Mouse (Mus musculus) 3134 (cell line): ENCODE data around the gene Tbc1d2b.
A peak's percentile ranks its signal among the peaks of the same experiment; 100 is the strongest.

ENCODE experiments used
- DNase-seq: peaks from one replicate; pipeline ENCODE4 v3.0.0-alpha.2; 2011; ENCODE audit warnings: low spot score; ENCODE audit not compliant: insufficient read length; ENCODE audit errors: extremely low read depth

The Tbc1d2b gene

DNA sequence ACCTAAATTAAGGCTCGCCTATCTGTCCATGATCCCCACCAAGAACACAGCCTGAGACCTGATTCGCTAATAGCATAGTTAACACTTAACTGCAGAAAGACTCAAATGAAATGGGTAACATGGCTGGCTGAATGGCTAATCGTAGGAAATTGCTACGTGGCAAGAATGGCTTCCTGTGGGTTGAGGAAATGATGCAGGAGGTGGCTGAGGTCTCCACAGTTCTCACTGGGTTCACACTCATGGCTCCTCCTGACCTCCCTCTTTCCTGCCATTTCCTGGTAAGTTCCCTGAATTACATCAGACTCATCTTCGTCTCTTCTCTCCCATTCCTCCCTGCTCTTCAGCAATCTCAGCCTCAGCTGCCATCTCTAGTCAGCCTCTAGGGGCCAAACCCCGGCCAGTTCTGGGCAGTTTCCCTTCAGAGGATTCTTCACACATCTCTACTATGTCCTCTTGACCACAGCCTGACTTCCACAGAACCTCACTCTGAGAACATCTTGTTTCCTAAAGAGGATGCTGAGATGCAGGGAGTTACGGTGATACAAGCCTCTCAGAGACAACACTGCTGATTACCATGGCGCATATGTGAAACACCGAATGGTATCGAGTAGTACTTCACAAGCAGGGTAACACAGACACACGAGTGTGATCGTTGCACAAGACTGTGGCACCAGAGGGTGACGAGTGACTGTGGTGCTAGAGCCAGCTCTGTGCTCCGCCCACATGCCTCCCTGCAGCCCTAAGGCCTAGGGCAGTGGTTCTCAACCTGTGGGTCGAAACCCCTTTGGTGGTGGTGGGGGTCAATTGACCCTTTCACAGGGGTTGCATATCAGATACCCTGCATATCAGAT is 26.1 kb downstream of the Tbc1d2b start:
- DNase-seq, result no peak

DNA sequence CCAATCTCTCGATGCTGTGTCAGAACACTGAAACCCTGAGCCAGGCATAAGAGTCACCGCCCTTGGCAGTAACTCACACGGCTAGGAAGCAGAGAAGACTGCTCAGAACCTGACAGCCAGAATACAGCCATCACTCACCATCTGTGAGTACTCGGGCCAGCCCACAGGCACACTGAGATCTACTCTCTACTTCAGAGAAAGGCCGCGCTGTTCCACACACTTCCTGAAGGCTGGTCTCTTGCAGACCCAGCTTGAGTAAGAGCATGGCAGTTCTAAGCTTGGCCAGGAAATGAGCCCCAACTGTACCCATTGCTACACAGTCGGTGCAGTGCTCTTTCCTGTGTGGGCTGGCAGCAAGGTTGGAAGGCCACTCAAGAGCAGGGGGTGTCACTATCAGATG is 27.7 kb downstream of the Tbc1d2b start:
- no peak for DNase-seq

DNA sequence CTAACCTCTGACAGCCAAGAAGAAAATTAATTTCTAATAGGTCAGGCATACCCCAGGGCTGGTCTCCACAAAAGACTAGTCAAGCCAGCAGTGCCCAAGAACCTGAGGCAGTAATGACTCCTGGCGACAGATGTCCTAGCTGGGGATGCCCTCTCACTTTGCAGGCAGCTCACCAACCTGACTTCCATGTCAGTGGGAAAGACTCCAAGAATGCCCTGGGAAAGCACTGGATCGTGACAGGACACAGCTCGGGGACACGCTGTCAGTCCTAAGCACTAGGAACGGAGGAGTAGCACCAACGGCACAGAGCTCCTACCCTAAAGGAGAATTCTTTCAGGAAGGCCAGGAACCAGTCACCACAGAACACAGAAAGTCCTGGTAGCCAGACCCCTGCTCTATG is 28.3 kb downstream of the Tbc1d2b start:
- no peak for DNase-seq

DNA sequence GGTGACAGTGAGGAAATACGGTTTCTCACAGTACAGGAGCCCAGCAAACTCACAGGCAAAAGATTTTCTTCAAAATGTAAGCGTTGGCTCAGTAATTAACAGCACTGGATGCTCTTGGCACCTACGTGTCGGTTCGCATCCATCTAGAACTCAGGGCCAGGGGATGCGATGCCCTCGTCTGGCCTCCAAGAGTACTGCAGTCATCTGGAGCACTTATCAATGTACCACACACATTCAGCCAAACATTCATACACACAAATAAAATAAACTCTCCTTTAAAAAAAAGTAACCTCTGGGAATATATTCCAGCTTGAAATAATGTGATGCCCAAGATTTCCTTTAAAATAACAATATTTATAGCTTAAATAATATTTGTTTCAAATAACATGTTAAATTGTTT is 29.0 kb downstream of the Tbc1d2b start:
- no peak for DNase-seq

DNA sequence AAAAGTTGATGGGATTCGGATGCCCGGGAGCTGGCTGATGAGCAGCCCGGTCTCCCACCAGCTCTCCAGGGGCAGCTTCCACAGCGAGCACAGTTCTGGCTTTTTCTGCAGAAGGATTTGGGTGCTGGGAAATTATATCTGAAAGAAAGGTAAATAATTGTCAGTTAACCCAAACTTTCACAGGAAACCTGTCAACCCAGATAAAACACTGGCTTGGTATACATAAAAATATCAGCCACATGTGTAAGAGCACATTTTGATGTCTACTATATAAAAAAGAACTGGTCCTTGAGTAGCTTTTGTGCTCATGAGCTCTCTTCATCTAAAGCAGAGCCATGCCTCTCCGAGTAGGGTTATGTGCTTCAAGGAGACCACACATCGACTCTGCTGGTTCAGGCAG is 29.6 kb downstream of the Tbc1d2b start:
- DNase-seq, result no peak

DNA sequence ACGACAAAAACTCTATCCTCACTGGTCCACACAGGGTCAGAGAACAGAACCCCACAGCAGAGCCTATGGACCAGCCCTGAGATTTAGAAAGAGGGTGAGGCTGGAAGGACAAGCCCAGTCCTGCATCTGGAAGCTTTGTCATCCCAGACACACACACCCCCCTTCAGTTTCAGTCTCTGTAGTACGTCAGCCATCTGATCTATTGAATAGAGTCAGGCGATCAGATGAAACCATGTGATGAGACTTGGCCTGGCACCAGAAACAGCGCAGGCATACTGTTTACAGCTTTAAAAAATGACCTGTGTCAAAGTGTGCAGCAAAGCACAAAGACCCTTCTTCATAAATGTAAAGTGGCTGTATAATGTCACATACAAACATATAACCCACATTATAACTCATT is 30.0 kb downstream of the Tbc1d2b start:
- no peak for DNase-seq

DNA sequence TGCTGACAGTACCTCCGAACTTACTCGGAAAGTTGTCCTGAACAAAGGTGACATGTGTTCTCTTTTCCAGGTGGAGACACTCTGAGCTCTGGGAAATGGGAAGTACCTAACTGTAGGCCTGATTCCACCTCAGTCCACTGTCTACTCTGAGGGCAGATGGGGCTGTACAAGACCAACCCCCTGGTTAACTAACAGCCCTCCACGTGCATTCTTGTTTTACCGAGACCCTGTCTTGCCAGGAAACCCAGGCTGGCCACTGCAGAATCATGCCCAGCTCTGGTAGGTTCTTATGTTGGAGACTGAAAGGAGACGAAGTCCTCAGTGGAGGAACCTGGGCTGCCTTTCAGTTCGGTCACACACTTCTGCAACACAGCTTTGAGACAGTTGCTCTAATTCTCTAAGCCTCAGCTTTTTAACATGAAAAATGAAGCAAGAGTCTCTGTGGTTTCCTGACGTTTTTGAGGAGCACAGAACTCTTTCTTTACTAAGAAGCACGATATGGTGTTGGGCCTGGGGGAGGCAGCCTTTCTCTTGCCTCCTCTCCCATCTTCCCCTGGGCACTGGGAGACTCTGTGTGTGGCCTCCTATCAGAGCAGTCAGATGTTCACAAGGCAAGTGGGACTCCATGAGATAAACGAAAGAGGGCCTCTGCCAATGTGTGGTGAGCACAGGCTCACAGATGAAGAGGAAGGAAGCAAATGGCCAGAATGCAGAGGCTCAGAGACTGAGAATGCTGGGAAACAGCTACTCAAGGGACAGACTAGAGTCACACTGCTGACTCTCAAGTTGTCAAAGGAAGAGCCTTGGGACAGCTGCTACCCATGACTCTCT is 33.2 kb downstream of the Tbc1d2b start:
- no peak for DNase-seq

DNA sequence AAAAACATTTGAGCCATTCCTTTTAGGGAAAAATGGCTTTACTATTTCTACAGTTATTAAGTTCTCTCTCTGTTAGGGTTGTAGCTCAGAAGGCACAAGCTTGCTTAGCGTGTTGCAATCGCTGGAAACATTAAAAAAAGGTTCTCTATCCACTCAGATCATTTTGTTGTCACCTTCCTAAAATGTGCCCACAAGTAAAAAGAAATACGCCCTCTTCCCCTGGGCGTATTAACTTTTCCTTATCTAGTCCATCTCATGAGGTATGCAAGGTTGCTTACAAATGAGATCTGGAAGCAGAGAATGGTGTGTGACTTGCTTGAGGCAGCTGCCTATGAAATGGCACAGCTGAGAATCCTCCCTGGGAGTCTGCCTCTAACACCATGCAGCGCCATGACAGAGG is 33.8 kb downstream of the Tbc1d2b start:
- no peak for DNase-seq

DNA sequence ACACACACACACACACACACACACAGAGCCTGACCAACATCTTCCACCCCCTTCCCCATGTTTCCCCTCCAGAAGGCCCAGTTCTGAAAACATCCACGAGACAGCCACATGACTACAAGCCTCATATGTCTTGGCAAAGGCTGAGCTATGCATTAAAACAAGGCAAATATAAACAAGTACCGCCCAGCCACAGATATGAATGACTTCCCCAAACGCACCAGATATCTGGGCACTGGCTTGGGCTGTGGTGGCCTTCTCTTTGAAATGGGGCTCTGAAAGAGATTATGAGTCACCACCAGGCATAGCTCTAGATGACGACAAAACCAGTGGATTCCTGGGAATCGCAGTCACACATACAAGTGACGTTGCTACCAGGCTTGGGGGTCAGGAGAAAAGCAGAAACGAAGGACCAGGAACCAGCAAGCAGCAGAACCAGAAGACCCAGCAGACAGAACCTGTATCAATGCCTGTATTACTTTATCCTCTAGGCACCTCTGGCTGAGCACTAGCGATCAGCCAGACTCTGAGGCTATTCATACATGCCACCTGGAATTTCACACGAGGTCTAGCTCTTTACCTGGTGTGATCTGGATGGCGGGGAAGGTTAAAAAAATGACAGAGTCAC is 35.2 kb downstream of the Tbc1d2b start:
- peak; percentile 24 for DNase-seq

DNA sequence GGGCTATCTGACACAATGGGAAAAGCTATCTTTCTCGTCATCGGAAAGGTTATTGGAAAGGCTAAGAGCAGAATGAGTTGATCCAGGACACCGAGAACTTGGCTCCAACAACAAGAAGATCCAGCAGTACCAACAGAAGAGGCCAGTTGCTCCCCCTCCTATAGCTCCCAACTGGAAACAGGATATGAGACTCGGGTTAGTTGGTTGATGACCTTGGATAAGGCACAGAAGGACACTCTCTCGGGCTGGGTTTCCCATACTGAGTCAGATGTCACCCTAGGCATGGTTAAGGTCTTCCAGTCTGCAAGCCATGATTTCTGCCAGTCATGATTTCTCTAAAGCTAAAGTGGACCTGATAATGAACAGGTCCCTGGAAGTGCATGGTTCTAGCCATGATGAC is 35.8 kb downstream of the Tbc1d2b start:
- DNase-seq, result no peak

DNA sequence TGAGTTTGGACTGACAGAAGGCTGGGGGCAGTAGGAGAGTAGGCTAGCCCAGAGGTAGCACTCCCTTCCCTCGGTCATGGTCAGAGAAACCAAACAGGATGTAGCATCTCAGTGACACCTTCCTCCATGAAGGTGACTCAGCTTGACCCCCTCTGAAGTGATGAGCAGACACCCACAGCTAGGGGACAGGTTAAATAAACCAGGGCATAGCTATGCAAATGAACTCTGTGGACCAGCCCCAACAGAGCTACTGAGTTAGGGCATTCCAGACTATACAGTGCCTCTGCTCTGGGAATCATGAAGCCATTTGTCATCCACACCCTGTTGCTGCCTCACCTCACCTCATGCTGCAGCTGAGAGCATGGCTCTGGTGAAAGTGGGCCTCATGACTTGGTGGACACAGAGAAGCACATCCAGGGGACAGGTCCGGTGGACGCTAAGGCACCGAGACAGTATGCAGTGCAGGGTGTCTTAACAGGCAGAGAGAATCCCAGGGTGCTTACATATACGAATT is 36.6 kb downstream of the Tbc1d2b start:
- DNase-seq, result no peak

DNA sequence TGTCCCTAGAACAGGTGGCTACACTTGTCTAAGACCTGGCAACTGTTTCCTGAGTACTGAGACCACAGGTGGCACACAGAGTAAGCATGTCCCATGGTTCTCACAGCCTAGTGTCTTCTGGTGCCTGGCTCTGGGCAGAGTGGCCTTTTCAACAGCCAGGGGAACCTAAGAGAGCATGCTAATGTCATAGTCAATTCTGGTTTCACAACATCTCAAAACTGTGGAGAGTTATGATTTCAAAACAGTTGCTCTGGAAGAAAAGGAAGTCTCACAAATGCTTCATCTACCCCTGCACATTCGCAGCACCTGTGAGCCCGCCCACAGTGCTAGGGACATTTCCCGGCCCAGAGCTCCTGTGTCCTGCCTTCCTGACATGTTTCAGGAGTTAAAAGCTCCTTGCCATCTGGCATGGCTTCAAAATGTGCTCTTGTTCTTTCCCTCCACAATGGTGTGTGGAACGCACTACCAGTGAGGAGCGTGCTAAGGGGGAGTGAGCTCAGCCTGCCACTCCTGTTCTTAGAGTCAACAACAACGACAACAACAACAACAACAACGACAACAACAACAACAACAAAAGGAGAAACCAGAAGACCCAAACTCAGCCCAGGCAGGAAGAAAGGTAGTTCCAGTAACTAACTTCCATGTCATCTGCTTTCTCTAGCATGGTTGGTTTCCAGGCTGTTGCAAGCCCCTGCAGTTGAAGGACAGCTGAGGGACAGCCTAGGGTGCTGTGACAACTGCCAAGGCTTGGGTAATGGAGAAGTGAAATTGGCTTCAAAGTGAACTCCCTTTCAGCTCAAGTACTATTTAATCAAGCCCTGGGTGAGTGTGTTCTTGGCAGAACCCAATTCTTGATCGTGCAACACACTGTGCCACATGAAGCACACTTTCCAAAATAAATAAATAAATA is 37.6 kb downstream of the Tbc1d2b start:
- DNase-seq, result no peak

DNA sequence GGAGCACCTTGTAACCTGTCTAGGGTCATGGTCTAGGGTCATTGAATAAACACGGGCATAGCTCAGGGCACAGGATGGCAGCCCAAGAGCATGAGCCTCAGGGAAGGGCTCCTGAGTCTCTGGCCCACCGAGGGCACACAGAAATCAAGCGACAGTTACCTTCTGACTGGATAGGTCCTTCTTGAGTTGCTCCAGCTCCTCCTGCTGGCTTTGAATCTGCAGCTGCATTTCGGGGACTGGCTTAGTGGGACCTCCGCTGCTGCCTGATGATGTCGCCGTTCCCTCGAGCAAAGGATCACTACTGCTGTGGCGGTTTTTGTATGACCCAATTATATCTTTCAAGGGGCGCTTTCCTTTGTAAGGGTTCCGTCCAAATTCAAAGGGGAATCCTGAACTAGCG is 43.4 kb downstream of the Tbc1d2b start:
- no peak for DNase-seq

DNA sequence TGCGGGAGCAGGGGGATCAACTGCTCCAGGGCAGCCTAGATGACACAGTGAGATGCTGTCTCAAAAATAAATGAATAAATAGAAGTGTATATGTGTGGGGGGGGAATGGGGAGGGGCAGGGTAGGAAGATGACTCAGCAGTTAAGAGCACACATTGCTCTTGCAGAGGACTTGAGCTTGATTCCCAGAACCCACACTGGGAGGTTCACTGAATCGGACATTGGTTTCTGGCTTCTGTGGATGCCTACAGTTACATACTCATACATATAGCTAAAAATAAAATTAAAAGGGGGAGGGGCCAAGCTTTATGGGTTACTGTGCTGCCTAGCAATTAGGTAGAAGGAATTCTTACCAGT is 43.9 kb downstream of the Tbc1d2b start:
- no peak for DNase-seq

DNA sequence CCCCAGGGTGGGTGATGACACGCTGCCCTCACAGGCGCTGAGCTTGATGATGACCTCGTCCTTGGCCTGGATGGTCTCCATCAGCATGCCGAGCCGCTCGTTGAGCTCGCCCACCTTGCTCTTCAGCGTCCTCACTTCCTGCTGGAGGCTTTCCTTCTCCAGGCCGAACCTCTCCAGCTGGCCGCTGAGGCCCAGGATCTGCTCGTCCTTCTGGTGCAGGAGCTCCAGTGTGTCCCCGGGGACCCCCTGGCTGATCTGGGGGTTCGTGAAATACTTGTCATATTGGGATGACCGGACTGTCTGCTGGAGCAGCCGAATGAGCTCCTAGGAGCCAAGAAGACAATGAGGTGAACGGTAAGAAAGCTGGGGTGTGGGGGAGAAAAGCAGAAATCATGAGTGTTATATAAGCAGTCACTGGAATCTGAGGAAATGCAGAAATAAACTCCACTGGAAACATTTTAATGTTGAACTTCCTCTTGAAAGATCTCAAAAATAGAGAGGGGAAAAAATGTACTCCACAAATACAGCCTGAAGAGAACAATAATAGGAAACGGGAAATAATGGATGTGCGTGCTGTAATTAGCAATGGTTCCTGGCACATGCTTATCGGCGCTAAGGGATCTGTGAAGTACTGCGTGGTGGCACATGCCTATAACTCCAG is 44.4 kb downstream of the Tbc1d2b start:
- DNase-seq, result no peak

DNA sequence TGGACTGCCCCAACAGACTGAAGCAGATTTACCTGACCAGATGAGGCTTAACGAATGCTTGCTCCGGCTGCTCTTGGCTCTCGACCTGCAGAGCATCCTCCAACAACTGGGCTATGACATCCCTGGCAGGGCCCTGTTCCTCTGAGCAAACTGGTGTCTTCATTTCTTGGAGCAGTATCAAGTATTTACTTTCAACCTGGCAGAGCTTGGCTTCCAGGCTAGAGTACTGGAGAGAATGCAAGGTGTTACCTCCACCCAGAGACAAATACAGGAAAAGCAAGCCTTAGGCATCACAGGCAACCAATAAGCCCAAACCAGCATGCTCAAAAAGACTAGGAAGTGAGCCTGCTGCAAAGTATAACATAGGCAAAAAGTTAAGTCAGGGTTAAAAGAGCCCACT is 48.3 kb downstream of the Tbc1d2b start:
- no peak for DNase-seq

DNA sequence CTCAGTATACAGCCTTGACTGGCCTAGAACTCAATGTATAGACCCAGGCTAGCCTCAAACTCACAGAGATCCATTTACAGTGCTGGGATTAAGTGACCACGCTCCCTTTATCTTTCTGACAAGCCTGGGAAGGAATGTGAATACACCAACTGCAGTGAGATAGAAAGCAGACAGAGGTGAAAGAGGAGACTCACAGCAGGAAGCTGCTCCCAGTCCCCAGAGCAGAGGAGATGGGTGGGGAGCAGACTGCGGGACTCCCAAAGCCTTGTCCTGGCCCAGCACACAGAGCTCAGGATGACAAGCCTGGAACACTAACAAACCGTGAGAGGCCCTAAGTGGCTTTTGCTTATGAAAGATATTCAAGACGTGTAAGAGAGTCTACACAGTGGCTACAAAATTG is 53.1 kb downstream of the Tbc1d2b start:
- no peak for DNase-seq

DNA sequence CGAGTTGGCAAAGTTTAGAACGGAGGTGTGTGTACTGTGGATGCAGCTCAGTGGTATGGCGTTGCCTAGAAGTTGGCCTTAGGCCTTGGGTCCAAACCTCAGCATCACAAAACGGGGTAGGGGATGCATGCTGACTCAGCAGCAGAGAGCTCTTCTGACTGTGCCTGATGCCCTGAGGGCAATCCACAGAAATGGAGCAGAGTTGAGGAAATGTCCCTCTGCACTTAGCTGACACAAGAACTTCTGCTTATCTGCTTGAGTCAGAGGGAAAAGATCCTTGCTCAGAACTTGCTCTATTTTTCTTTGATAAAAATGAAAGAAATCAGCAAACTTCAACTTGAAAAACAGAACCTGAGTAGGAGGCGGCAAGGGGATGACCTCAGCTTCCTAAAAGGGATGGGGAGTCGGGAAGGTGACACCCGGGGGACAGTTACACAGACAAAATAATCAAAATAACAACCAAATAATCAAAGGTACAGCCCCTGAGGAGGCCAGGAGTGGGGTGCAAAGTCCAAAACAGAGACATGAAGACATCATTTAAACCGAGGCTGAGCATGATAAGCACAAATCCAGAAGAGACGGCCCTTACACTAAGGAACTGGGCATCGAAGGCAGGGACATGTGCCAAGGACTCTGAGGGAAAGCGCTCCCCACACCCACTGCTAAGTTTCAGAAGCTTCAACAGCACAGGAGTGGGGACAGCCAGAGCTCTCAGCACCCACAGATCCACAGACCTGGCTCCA is 54.2 kb downstream of the Tbc1d2b start:
- DNase-seq, result no peak

DNA sequence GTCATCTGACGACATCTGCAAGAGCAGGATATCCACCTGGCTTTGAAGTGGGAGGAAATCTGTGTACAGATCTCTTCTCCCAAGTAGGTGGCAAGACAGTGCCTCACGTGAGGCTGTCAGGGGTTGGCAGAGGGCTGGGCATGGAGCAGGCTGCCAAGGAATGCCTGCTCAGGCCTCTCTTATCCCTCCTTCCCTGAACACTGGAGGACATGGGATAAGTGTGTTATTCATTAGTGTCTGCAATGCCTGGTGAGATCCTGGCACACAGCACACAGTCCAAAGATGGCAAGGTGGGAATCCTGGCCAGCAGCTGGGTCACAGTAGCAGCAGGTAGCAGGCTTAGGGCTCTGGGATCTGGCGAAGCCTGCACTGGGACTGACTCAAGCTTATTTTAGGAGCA is 57.5 kb downstream of the Tbc1d2b start:
- DNase-seq, result no peak
